Mouse (Mus musculus): ENCODE data around the gene 1700020D05Rik. TPM values are rescaled to one million over a fixed set of nuclear protein-coding genes. Genes with fewer than 3 reads are reported as not detected.
A peak's percentile ranks its signal among the peaks of the same experiment; 100 is the strongest.

The 1700020D05Rik gene
- polyA plus RNA-seq, 1 experiment from 2014 or later, result 0.75 TPM

DNA sequence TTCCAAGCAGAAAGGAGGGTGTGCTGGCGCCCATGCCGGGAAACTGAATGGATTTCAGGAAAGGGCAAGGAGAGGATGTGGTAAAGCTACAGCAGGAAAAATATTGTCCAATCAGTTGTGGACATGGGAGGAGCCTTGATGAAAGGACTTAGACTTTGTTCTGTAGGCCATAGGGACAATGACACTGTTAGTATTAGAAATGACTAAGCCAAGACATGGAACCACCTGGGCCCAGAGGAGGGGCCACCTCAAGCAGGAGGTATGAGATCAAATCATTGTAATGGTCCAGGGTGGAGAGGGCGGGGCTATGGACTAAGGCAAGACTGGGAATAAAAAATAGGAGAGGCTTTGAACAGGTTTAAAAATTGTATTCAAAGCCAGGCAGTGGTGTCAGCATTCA lies 15.1 kb upstream of the 1700020D05Rik start:
- no peak overlapping the region for H3K4me3 ChIP-seq (ENCODE audit: low read depth, low read length)
- ATAC-seq (ENCODE audit: low read depth), result no peak
- no peaks in the 10 kb centered on the region for H3K27me3 ChIP-seq (ENCODE audit: control insufficient read depth, insufficient read depth, low read length)
- no peaks in the 10 kb centered on the region for H3K4me1 ChIP-seq (ENCODE audit: control insufficient read depth, insufficient read depth, low read length)
- H3K27ac ChIP-seq (ENCODE audit: low read depth, low read length), result no peak overlapping the region
- no peaks in the 10 kb centered on the region for H3K36me3 ChIP-seq (ENCODE audit: control insufficient read depth, insufficient read depth, low read length)
- H3K4me2 ChIP-seq (ENCODE audit: low read depth, low read length), result no peak overlapping the region
- no peaks in the 10 kb centered on the region for H3K9me3 ChIP-seq (ENCODE audit: control insufficient read depth, low read length)
- no peak overlapping the region for H3K9ac ChIP-seq (replicated peaks; ENCODE audit: low read depth, low read length)
- 92% methylated on average over 3 of the region's 3 CpGs for WGBS

DNA sequence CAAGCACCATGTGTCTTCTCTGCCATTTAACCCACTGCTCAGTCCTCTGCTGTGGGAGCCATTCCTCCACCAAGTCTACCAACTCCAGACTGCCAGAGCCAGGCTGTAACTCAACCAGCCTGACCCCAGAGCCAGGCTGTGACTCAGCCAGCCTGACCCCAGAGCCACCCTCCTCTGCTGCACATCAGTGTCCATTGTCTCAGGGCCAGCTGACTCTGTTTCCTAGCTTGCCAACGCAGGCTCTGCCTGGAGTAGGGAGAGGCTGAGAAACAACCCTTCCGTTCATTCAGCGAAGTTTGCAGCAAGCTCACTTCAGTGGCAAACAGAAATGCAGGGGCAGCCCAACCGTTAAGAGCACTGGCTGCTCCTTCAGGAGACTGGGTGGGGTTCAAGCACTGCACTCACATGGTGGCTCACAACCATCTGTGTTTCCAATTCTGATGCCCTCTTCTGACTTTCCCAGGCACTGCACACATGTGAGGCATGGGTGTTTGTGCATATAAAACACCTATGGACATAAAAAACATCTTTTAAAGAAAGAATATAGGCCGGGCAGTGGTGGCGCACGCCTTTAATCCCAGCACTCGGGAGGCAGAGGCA lies 13.4 kb upstream of the 1700020D05Rik start:
- no peak for ATAC-seq (ENCODE audit: low read depth)
- Histone ChIP-seq H3K9ac (replicated peaks; ENCODE audit: low read depth, low read length) (no peak overlapping the region), H3K36me3 (ENCODE audit: control insufficient read depth, insufficient read depth, low read length) (no peaks in the 10 kb centered on the region), H3K27ac (ENCODE audit: low read depth, low read length) (no peak overlapping the region), H3K4me1 (ENCODE audit: control insufficient read depth, insufficient read depth, low read length) (0 out of 2 replicates have a peak, but pooled peaks cover 3% of the 10 kb centered on the region), H3K9me3 (ENCODE audit: control insufficient read depth, low read length) (no peaks in the 10 kb centered on the region), H3K4me3 (ENCODE audit: low read depth, low read length) (no peak overlapping the region), H3K27me3 (ENCODE audit: control insufficient read depth, insufficient read depth, low read length) (no peaks in the 10 kb centered on the region), H3K4me2 (ENCODE audit: low read depth, low read length) (no peak overlapping the region)
- 79% methylated on average over 8 of the region's 8 CpGs for WGBS

DNA sequence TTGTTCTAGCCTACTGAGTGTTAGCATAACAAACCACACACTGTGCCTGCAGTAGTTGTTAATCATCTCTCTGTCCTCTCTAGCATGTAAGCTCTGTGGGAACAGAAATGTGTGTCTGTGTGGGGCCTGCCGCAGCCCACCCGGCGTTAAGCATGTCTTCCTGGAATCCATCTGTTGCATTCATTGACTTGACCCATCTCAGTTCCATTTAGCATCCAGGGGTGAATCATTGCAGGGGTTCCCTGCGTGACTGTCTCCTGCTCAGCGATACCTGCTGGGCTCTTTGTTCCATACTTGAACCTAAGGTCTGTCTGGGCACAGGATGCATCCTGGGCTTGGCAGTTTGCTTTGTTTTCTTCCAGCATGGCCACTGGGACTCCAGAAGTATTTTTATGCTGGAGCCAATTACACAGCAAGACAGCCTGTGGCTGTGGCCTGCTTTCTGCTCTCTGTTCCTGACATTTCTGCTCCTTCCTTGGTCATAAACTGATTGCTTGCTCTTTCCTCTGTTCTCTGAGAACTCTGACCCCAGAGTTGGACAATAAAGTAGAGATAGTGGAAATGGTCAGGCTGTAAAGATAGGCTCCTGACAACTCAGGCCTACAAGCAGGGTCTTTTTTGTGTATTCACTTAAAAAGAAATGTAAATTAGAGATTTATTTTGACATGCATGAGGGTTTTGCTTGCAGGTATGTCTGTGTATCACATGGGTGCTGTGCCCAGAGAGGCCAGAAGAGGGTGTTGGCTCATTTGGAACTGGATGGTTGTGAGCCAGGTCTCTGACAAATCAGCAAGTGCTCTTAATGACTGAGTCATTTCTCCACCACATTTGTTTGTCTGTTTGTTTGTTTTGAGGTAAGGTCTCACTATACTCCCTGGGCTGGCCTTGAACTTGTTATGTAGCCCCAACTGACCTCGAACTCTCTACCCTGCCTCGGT lies 12.5 kb upstream of the 1700020D05Rik start:
- Histone ChIP-seq H3K27me3 (ENCODE audit: control insufficient read depth, insufficient read depth, low read length) (no peaks in the 10 kb centered on the region), H3K27ac (ENCODE audit: low read depth, low read length) (no peak overlapping the region), H3K4me2 (ENCODE audit: low read depth, low read length) (no peak overlapping the region), H3K9me3 (ENCODE audit: control insufficient read depth, low read length) (no peaks in the 10 kb centered on the region), H3K4me3 (ENCODE audit: low read depth, low read length) (no peak overlapping the region), H3K4me1 (ENCODE audit: control insufficient read depth, insufficient read depth, low read length) (peaks cover 4% of the 10 kb centered on the region; the same call in 1 of the 2 replicates), H3K9ac (replicated peaks; ENCODE audit: low read depth, low read length) (no peak overlapping the region), H3K36me3 (ENCODE audit: control insufficient read depth, insufficient read depth, low read length) (no peaks in the 10 kb centered on the region)
- ATAC-seq (ENCODE audit: low read depth), result no peak
- 71% methylated on average over 7 of the region's 7 CpGs for WGBS

- Histone ChIP-seq H3K4me3 (ENCODE audit: low read depth, low read length) (no peak overlapping the region), H3K4me2 (ENCODE audit: low read depth, low read length) (no peak overlapping the region), H3K4me1 (ENCODE audit: control insufficient read depth, insufficient read depth, low read length) (peaks cover 13% of the 10 kb centered on the region; the same call in 1 of the 2 replicates), H3K9me3 (ENCODE audit: control insufficient read depth, low read length) (no peaks in the 10 kb centered on the region), H3K9ac (replicated peaks; ENCODE audit: low read depth, low read length) (no peak overlapping the region), H3K27me3 (ENCODE audit: control insufficient read depth, insufficient read depth, low read length) (no peaks in the 10 kb centered on the region), H3K36me3 (ENCODE audit: control insufficient read depth, insufficient read depth, low read length) (no peaks in the 10 kb centered on the region), H3K27ac (ENCODE audit: low read depth, low read length) (no peak overlapping the region)
- 84% methylated on average over 3 of the region's 3 CpGs for WGBS
- ATAC-seq (ENCODE audit: low read depth), result no peak
Observed at GRCm38 (mm10) chr19:5513005-5513349, 9.4 kb upstream of the 1700020D05Rik start.

- H3K4me3 ChIP-seq (ENCODE audit: low read depth, low read length), result no peak overlapping the region
- H3K4me2 ChIP-seq (ENCODE audit: low read depth, low read length), result peak overlapping the region; percentile 11; the same call in 1 of the 2 replicates
- no peaks in the 10 kb centered on the region for H3K36me3 ChIP-seq (ENCODE audit: control insufficient read depth, insufficient read depth, low read length)
- no peak overlapping the region for H3K9ac ChIP-seq (replicated peaks; ENCODE audit: low read depth, low read length)
- H3K27me3 ChIP-seq (ENCODE audit: control insufficient read depth, insufficient read depth, low read length), result no peaks in the 10 kb centered on the region
- H3K4me1 ChIP-seq (ENCODE audit: control insufficient read depth, insufficient read depth, low read length), result peaks cover 13% of the 10 kb centered on the region; the same call in 1 of the 2 replicates
- ATAC-seq (ENCODE audit: low read depth), result no peak
- no peak overlapping the region for H3K27ac ChIP-seq (ENCODE audit: low read depth, low read length)
- 87% methylated on average over 12 of the region's 12 CpGs for WGBS
- H3K9me3 ChIP-seq (ENCODE audit: control insufficient read depth, low read length), result no peaks in the 10 kb centered on the region
Observed at GRCm38 (mm10) chr19:5512091-5513004, 8.8 kb upstream of the 1700020D05Rik start.

DNA sequence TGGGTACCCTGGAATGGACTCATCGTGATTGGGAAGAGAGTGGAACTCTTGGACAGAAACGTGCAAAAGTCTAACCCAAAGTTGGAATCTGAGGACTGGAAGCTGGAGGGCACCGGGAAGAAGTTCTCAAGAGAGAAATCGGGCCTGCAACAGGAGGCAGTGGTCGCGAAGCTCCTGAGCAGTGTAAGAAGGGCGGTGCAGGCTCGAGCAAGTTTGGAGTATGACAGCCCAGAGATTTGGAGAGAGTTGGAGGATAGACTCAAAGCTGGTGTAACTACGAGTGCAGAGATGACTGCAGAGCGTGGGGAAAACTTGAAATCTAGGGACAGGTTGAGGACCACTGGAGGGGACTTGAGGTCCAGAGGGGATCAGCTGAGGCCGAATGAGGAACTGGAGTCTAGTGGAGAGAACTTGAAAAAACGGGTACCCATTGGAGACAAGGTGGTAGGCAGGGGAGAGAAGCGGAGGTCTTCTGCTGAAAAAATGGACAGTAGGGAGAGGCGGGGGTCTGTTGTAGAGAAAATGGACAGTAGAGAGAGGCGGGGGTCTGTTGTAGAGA lies 7.6 kb upstream of the 1700020D05Rik start:
- Histone ChIP-seq H3K9me3 (ENCODE audit: control insufficient read depth, low read length) (no peaks in the 10 kb centered on the region), H3K27ac (ENCODE audit: low read depth, low read length) (no peak overlapping the region), H3K36me3 (ENCODE audit: control insufficient read depth, insufficient read depth, low read length) (no peaks in the 10 kb centered on the region), H3K4me3 (ENCODE audit: low read depth, low read length) (peak overlapping the region; percentile 38), H3K27me3 (ENCODE audit: control insufficient read depth, insufficient read depth, low read length) (no peaks in the 10 kb centered on the region), H3K4me2 (ENCODE audit: low read depth, low read length) (peak overlapping the region; percentile 84), H3K9ac (replicated peaks; ENCODE audit: low read depth, low read length) (peak overlapping the region; percentile 61), H3K4me1 (ENCODE audit: control insufficient read depth, insufficient read depth, low read length) (peaks cover 13% of the 10 kb centered on the region; the same call in 1 of the 2 replicates)
- ATAC-seq (ENCODE audit: low read depth), result no peak
- WGBS, result 49% methylated on average over 15 of the region's 15 CpGs

DNA sequence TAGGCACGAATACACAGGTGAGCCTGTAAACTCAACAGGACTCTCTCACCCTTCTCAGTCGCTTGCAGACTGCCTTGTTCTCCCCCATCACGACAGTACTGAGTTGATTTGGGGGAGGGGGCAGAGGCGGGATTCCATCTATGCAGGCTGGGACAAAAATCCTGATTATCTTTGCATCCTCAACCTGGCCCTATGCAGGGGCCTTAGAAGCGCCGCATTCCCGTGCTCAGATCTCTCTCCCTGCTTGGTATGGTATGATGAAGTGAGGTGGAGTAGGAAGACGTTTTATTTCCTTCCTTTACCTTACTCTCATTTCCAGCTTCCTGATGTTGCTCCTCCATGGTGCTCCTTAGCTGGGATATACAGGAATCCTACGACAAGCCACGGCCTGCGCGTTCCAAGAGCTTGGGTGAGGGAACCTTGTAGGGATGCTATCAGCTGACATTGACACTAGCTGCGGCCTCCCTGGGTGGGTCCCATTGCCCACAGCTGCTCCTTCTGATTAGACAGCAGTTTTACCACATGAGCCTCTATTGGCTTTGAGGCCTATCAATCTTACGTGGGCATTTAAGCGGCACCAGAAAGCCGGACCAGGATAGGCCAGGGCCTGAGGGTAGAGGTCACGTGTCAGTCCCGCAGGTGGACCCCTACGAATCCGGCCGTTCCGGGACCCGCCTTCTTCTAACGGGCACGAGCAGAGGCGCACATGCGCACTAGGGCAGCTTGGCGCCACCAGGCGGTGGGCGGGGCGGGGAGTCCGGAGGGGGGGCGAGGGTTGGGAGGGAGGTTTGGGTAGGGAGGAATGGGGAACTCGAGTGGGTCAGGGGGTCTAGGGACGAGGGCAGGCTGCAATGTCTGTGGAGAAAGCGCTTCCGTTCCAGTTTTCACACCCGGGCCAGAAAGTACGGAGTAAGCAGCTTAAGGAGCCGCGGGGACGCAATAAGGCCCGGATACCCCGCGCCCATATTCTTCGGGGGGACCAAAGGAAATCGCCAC lies 6.7 kb upstream of the 1700020D05Rik start, which contains the start of gene Snx32:
Snx32 (minus strand) TSS at position 508 of the 996 bp plus-strand sequence.
- Histone ChIP-seq H3K9me3 (ENCODE audit: control insufficient read depth, low read length) (no peaks in the 10 kb centered on the region), H3K4me2 (ENCODE audit: low read depth, low read length) (peak within 1 kb of the TSS; percentile 84), H3K27me3 (ENCODE audit: control insufficient read depth, insufficient read depth, low read length) (no peaks in the 10 kb centered on the region), H3K36me3 (ENCODE audit: control insufficient read depth, insufficient read depth, low read length) (no peaks in the 10 kb centered on the region), H3K4me1 (ENCODE audit: control insufficient read depth, insufficient read depth, low read length) (peaks cover 13% of the 10 kb centered on the region; the same call in 1 of the 2 replicates), H3K27ac (ENCODE audit: low read depth, low read length) (peak within 1 kb of the TSS; percentile 62), H3K4me3 (ENCODE audit: low read depth, low read length) (peak within 1 kb of the TSS; percentile 38), H3K9ac (replicated peaks; ENCODE audit: low read depth, low read length) (peak within 1 kb of the TSS; percentile 61)
- peak; percentile 99 for ATAC-seq (ENCODE audit: low read depth)
- WGBS, result 3% methylated on average over 47 of the region's 47 CpGs
